Comparison of ENCODE assay signal across 9 mouse cellular contexts in genomic region chr8:85076001-85076400, GRCm38 (mm10). TPM values are rescaled to one million over a fixed set of nuclear protein-coding genes. Genes with fewer than 3 reads are reported as not detected.
A peak's percentile ranks its signal among the peaks of the same experiment; 100 is the strongest.
DNase-seq lines count a peak whose midpoint lies in the region; ATAC-seq and TF ChIP-seq lines count a peak whose summit lies in the region.
"Had no signal": no experiment of that assay in that cellular context is flagged by ENCODE, and none has a peak within 500 bp of the region (broad histone marks: within the 10 kb centered on the region; RNA-seq: fewer than 3 reads in every experiment).

No protein-coding gene starts in this region.

- peak; percentile 53 for ATAC-seq in erythroid progenitor cell, adult 5-6 weeks (replicated peaks; ENCODE audit: low FRiP score, poor library complexity, severe bottlenecking)
- ATAC-seq in lung, postnatal 0 days = no peak
- no peak for ATAC-seq in monocyte, adult 5-6 weeks (replicated peaks; ENCODE audit: insufficient number of reproducible peaks, low FRiP score, low TSS enrichment, poor library complexity, severe bottlenecking)

- no peak overlapping the region for H3K9ac ChIP-seq in lung, postnatal 0 days (replicated peaks; ENCODE audit: low read depth)

- no peaks in the 10 kb centered on the region; the same call in 1 of the 2 replicates for H3K4me1 ChIP-seq in lung, postnatal 0 days (ENCODE audit: insufficient read depth, low read depth, low read length)

- H3K4me3 ChIP-seq in lung, postnatal 0 days (ENCODE audit: low read depth, low read length) = no peak overlapping the region

- DNase-seq in heart, adult 11 months = peak; percentile 92
- DNase-seq in heart, adult 8-10 months (ENCODE audit: low spot score) = no peak
- peak; percentile 30 to 39 for DNase-seq in spleen, postnatal 14 days (ENCODE audit: low spot score in 2 of 2)
- DNase-seq in spleen, adult 12 weeks (ENCODE audit: low spot score) = no peak
- DNase-seq in lung, postnatal 0 days (ENCODE audit: low spot score) = no peak
- no peak for DNase-seq in urinary bladder, postnatal 4 days (ENCODE audit: low spot score in 2 of 2)

- WGBS in lung, postnatal 0 days = 72% methylated on average over 9 of the region's 9 CpGs

- H3K9me3 ChIP-seq in lung, postnatal 0 days (ENCODE audit: low read length) = no peaks in the 10 kb centered on the region

- no peak for TF ChIP-seq EP300 in lung, postnatal 0 days (IDR thresholded peaks at IDR 0.05)

- H3K27me3 ChIP-seq in lung, postnatal 0 days (replicated peaks; ENCODE audit: insufficient read depth, low read length) = no peaks in the 10 kb centered on the region

- peak; percentile 68 for TF ChIP-seq CTCF in lung, postnatal 0 days (IDR thresholded peaks at IDR 0.05)

- no peak overlapping the region for H3K4me2 ChIP-seq in lung, postnatal 0 days (replicated peaks; ENCODE audit: low read depth, low read length)

- H3K27ac ChIP-seq in lung, postnatal 0 days (ENCODE audit: low read length) = no peak overlapping the region

- H3K36me3 ChIP-seq in lung, postnatal 0 days (ENCODE audit: insufficient read depth, low read length) = no peaks in the 10 kb centered on the region

RNA-seq across cellular contexts. Expression of gene Dhps, which starts 4.4 kb away (rescaled TPM):
- total RNA-seq in heart, adult 8-10 months (2022) = 10 to 100 TPM; 32.7 to 36.4 (median 35.5) TPM
- total RNA-seq in erythroid progenitor cell, adult 5-6 weeks (2015; ENCODE audit: low replicate concordance) = 13.4 and 15.9 TPM in 2 replicates
- 3.5 and 4.7 TPM in 2 replicates for total RNA-seq in erythroid progenitor cell, adult 5-6 weeks (2017; ENCODE audit: low replicate concordance)
- 44.2 and 48.3 TPM in 2 replicates for polyA plus RNA-seq in lung, postnatal 0 days (2015; fragmentation: Nextera tagmentation; extraction: Ambion mirVana)
- total RNA-seq in monocyte, adult 5-6 weeks (2017) = 35.9 to 75.4 TPM (median 50.0 TPM) in 3 replicates

RNA-seq across cellular contexts. Expression of gene Wdr83os, which starts 4.5 kb away (rescaled TPM):
- 10 to 100 TPM; 40.8 to 45.3 (median 43.6) TPM for total RNA-seq in heart, adult 8-10 months (2022)
- total RNA-seq in erythroid progenitor cell, adult 5-6 weeks (2015; ENCODE audit: low replicate concordance) = 37.7 and 66.3 TPM in 2 replicates
- total RNA-seq in erythroid progenitor cell, adult 5-6 weeks (2017; ENCODE audit: low replicate concordance) = 7.3 and 23.1 TPM in 2 replicates
- 88.9 and 95.6 TPM in 2 replicates for polyA plus RNA-seq in lung, postnatal 0 days (2015; fragmentation: Nextera tagmentation; extraction: Ambion mirVana)
- 22.4 to 29.9 TPM (median 24.3 TPM) in 3 replicates for total RNA-seq in monocyte, adult 5-6 weeks (2017)

RNA-seq across cellular contexts. Expression of gene Wdr83, which starts 5.1 kb away (rescaled TPM):
- total RNA-seq in heart, adult 8-10 months (2022) = 10 to 100 TPM; 26.6 to 32.4 (median 30.0) TPM
- 30.6 and 35.6 TPM in 2 replicates for total RNA-seq in erythroid progenitor cell, adult 5-6 weeks (2015; ENCODE audit: low replicate concordance)
- 15.8 and 17.6 TPM in 2 replicates for total RNA-seq in erythroid progenitor cell, adult 5-6 weeks (2017; ENCODE audit: low replicate concordance)
- polyA plus RNA-seq in lung, postnatal 0 days (2015; fragmentation: Nextera tagmentation; extraction: Ambion mirVana) = 26.7 and 27.0 TPM in 2 replicates
- 8.9 to 13.6 TPM (median 13.4 TPM) in 3 replicates for total RNA-seq in monocyte, adult 5-6 weeks (2017)

RNA-seq across cellular contexts. Expression of gene Man2b1, which starts 7.1 kb away (rescaled TPM):
- total RNA-seq in heart, adult 8-10 months (2022) = 10 to 100 TPM; 21.9 to 36.3 (median 26.3) TPM
- total RNA-seq in erythroid progenitor cell, adult 5-6 weeks (2015; ENCODE audit: low replicate concordance) = 19.8 and 34.4 TPM in 2 replicates
- total RNA-seq in erythroid progenitor cell, adult 5-6 weeks (2017; ENCODE audit: low replicate concordance) = 7.0 and 13.2 TPM in 2 replicates
- polyA plus RNA-seq in lung, postnatal 0 days (2015; fragmentation: Nextera tagmentation; extraction: Ambion mirVana) = 38.4 and 40.6 TPM in 2 replicates
- 116 to 188 TPM (median 183 TPM) in 3 replicates for total RNA-seq in monocyte, adult 5-6 weeks (2017)

RNA-seq across cellular contexts. Expression of gene Gm5741, which starts 8.2 kb away (rescaled TPM):
- not detected for total RNA-seq in heart, adult 8-10 months (2022)
- not detected in 2 replicates for total RNA-seq in erythroid progenitor cell, adult 5-6 weeks (2015; ENCODE audit: low replicate concordance)
- not detected in 2 replicates for total RNA-seq in erythroid progenitor cell, adult 5-6 weeks (2017; ENCODE audit: low replicate concordance)
- not detected in 2 replicates for polyA plus RNA-seq in lung, postnatal 0 days (2015; fragmentation: Nextera tagmentation; extraction: Ambion mirVana)
- total RNA-seq in monocyte, adult 5-6 weeks (2017) = not detected in 3 replicates
- total RNA-seq: neutrophil, adult 5-6 weeks had no signal

Comparison
In these comparisons a context has a peak if more than half of its experiments do, and no peak if none do; other contexts are left out.
1. DNase-seq: peak in heart, adult 11 months (single experiment) and spleen, postnatal 14 days (2 of 2); none in heart, adult 8-10 months (single experiment), spleen, adult 12 weeks (single experiment), lung, postnatal 0 days (single experiment) and urinary bladder, postnatal 4 days (0 of 2).